Mouse (Mus musculus) ovary, adult 10 weeks (tissue): ENCODE results near the gene Bco1. TPM values are rescaled to one million over a fixed set of nuclear protein-coding genes. Genes with fewer than 3 reads are reported as not detected.

Source experiments
- polyA plus RNA-seq: library from polyadenylated mRNA; stranded (reverse); fragments of 350-450 nt; fragmentation: Illumina TruSeq; extraction: RNeasy Lipid Tissue Mini Kit (QIAGEN cat#74804); gene quantifications from one replicate; pipeline ENCODE4 v1.2.3, GENCODE M21; 2014

Bco1 gene
- not detected for polyA plus RNA-seq

DNA sequence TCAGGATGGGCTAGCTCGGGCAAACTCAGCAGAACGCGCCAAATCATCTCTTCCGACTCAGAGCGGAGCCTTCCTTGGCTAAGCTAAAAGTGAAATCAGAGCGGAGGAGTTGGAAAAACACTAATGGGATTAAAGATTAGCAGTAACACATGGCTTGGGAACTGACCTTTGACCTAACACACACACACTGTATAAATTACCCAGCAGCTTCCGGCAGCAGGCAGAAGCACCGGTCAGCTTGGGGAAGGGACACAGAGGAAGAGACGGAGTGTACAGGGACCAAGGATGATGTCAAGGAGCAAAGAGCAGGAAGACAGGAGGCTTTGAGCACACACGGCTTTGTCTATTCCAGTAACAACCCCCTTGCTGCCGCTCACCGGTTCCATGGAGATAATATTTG lies at the start of gene Bco1:
TSS of gene Bco1 (plus strand) at position 208 of the 400 bp plus-strand sequence.

DNA sequence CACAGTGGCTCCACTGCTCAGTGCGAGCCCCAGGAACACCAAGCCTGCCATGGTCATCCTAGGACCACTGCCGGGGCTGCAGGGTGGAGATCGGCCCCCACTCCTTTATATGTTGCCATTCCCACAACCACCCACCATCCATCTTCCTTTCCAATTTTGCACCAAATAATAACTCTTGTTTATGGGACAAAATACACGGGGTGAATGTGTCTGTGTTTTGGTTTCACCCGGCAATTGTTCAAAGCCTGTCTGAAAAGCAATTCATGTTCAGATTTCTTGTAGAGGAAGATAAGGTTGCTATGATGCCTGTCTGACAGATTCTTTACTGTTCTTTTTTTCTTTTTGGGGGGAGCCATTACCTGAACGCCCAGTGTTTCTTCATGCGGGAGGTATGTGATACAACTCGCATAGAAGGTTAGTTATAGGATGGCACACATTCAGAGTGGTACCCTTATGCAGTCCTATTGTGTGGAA lies 13.2 kb upstream of the Bco1 start, which contains the start of gene Pkd1l2:
TSS of gene Pkd1l2 (minus strand) at position 51 of the 474 bp plus-strand sequence.

DNA sequence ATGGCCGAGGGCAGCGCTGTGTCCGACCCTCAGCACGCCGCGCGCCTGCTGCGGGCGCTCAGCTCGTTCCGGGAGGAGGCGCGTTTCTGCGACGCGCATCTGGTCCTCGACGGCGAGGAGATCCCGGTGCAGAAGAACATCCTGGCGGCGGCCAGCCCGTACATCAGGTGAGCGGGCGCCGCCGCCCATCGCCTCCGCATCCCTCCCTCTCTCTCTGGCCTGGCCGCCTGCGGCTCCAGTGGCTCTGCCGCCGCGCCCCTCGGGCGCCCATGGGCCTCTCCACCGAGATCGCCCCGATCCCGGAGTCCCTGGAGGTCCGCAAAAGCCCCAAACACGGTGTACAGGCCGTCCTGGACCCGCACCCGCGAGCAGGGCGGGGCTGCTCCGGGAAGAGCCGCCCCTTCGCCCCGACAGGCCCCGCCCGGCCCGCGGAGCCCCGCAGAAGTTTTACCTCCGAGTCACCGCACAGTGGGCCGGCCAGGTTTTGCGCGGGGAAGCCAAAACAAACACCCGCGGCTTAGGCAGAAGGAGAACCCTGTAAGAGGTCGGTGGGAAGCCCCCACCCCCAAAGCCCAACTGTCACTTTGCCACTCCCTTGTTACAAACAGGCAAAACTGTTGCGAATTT lies 62.6 kb downstream of the Bco1 start, which contains the start of gene Gan:
TSS of gene Gan (plus strand) at position 1 of the 627 bp plus-strand sequence.

Other genes starting within 250 kb of the Bco1 start
- 7.2 TPM for gene Cmc2, start 174.4 kb upstream of the Bco1 start, polyA plus RNA-seq
- 15.6 TPM for gene Cenpn, start 174.1 kb upstream of the Bco1 start, polyA plus RNA-seq
- gene Atmin, start 152.5 kb upstream of the Bco1 start, polyA plus RNA-seq: 13.3 TPM
- gene 1700030J22Rik, start 116.9 kb upstream of the Bco1 start, polyA plus RNA-seq: 2.5 TPM
- 161 TPM for gene Gcsh, start 102.3 kb upstream of the Bco1 start, polyA plus RNA-seq
- not detected for gene Pkd1l2, start 13.4 kb upstream of the Bco1 start, polyA plus RNA-seq
- gene Gan, start 62.3 kb downstream of the Bco1 start, polyA plus RNA-seq: 4.2 TPM
- 1.1 TPM for gene Cmip, start 161.2 kb downstream of the Bco1 start, polyA plus RNA-seq